Mouse (Mus musculus) myocyte (in vitro differentiated cells): ENCODE measurements around the gene Cfl1. TPM values are rescaled to one million over a fixed set of nuclear protein-coding genes. Genes with fewer than 3 reads are reported as not detected.

Experiments used
- H3K27me3 ChIP-seq: one replicate; pipeline ENCODE4 v1.6.1; 2011; ENCODE audit not compliant: control insufficient read depth, insufficient read depth, insufficient read length
- H3K36me3 ChIP-seq: one replicate; pipeline ENCODE4 v1.6.1; 2011; ENCODE audit not compliant: control insufficient read depth, insufficient read depth
- H3K4me2 ChIP-seq: one replicate; pipeline ENCODE4 v1.6.1; 2011; ENCODE audit warnings: low read depth, control low read depth
- H3K4me3 ChIP-seq: one replicate; pipeline ENCODE4 v1.5.1; 2011; ENCODE audit warnings: mild to moderate bottlenecking, control low read depth, moderate library complexity
- H3K79me2 ChIP-seq: one replicate; pipeline ENCODE4 v1.6.1; 2011; ENCODE audit not compliant: control insufficient read depth, insufficient read depth
- H3ac ChIP-seq: one replicate; pipeline ENCODE4 v1.6.1; 2011; ENCODE audit not compliant: control insufficient read depth, insufficient read length
- CEBPB ChIP-seq: IDR thresholded peaks from 2 replicates; pipeline ENCODE4 v1.6.1; 2011; ENCODE audit warnings: mild to moderate bottlenecking, moderate library complexity; ENCODE audit not compliant: poor library complexity, insufficient read depth, severe bottlenecking
- E2F4 ChIP-seq: IDR thresholded peaks from one replicate; pipeline ENCODE4 v1.6.1; 2011; ENCODE audit warnings: mild to moderate bottlenecking, control low read depth, moderate library complexity; ENCODE audit not compliant: insufficient read depth
- MAX ChIP-seq: IDR thresholded peaks from one replicate; pipeline ENCODE4 v1.6.1; 2011; ENCODE audit warnings: low read depth, mild to moderate bottlenecking, control low read depth
- MYOD1 ChIP-seq, 3 experiments: IDR thresholded peaks; one replicate each; pipeline ENCODE4 v1.6.1; 2011; ENCODE audit warnings: control low read depth in 2 of 3, low read depth in 2 of 3, mild to moderate bottlenecking in 2 of 3, moderate library complexity in 1 of 3; ENCODE audit not compliant: insufficient read length in 2 of 3, control insufficient read depth in 1 of 3
- MYOG ChIP-seq, 3 experiments: IDR thresholded peaks; one replicate each; pipeline ENCODE4 v1.6.1; 2011; ENCODE audit warnings: control low read depth in 2 of 3, low read depth in 2 of 3, mild to moderate bottlenecking in 2 of 3; ENCODE audit not compliant: insufficient read length in 2 of 3, control insufficient read depth in 1 of 3, insufficient read depth in 1 of 3
- POLR2A ChIP-seq: IDR thresholded peaks from one replicate; pipeline ENCODE4 v1.6.1; 2011; ENCODE audit warnings: low read depth, mild to moderate bottlenecking, control low read depth, moderate library complexity; ENCODE audit not compliant: insufficient read length
- POLR2AphosphoS2 ChIP-seq: IDR thresholded peaks from one replicate; pipeline ENCODE4 v1.6.1; 2011; ENCODE audit warnings: low read depth, control low read depth; ENCODE audit not compliant: insufficient read length
- SRF ChIP-seq: IDR thresholded peaks from one replicate; pipeline ENCODE4 v1.6.1; 2011; ENCODE audit warnings: low read depth; ENCODE audit not compliant: control insufficient read depth, insufficient read length
- TCF12 ChIP-seq: IDR thresholded peaks from one replicate; pipeline ENCODE4 v1.6.1; 2011; ENCODE audit warnings: mild to moderate bottlenecking, control low read depth; ENCODE audit not compliant: poor library complexity, insufficient read depth, severe bottlenecking
- TCF3 ChIP-seq: IDR thresholded peaks from one replicate; pipeline ENCODE4 v1.6.1; 2011; ENCODE audit warnings: low read depth, control low read depth; ENCODE audit not compliant: insufficient read length
- polyA plus RNA-seq: library from polyadenylated mRNA; unstranded; fragments of >200 nt; fragmentation: generic; extraction: Trizol; gene quantifications from one replicate; pipeline ENCODE4 v1.2.1, GENCODE M21; 2012; ENCODE audit warnings: missing spikeins

The Cfl1 gene
- polyA plus RNA-seq, 1 experiment, result 948 TPM

GRCm38 (mm10) chr19:5473720-5474119 lies 16.5 kb upstream of the Cfl1 start, which contains the start of gene Efemp2:
Gene Efemp2 (plus strand): TSS chr19:5473954.
- Histone ChIP-seq H3ac (peak within 1 kb of the TSS; percentile 75), H3K4me3 (peak within 1 kb of the TSS; percentile 62), H3K79me2 (peaks cover 19% of the 10 kb centered on the region), H3K36me3 (peaks cover 5% of the 10 kb centered on the region), H3K27me3 (no peaks in the 10 kb centered on the region), H3K4me2 (peak within 1 kb of the TSS; percentile 95)
- TF ChIP-seq MYOD1 (IDR thresholded peaks at IDR 0.05; ENCODE audit: control insufficient read depth in 1 of 3, insufficient read length in 2 of 3, low read depth in 2 of 3) (no peak), POLR2AphosphoS2 (peak; percentile 90), CEBPB (no peak), E2F4 (no peak), POLR2A (peak; percentile 78), MYOG (IDR thresholded peaks at IDR 0.05; ENCODE audit: control insufficient read depth in 1 of 3, insufficient read depth in 1 of 3, insufficient read length in 2 of 3, low read depth in 2 of 3) (peak in 1 of 3 experiments; percentile 20), TCF3 (no peak)

GRCm38 (mm10) chr19:5474281-5475068 lies 15.8 kb upstream of the Cfl1 start:
- TF ChIP-seq MYOG (IDR thresholded peaks at IDR 0.05; ENCODE audit: control insufficient read depth in 1 of 3, insufficient read depth in 1 of 3, insufficient read length in 2 of 3, low read depth in 2 of 3), result peak in 1 of 3 experiments; percentile 12
- no peak for TF ChIP-seq E2F4
- peak; percentile 73 for TF ChIP-seq POLR2A
- TF ChIP-seq POLR2AphosphoS2, result peak; percentile 51
- no peak for TF ChIP-seq MAX

GRCm38 (mm10) chr19:5475069-5475714 lies 15.1 kb upstream of the Cfl1 start:
- H3K36me3 ChIP-seq, result peaks cover 5% of the 10 kb centered on the region
- H3K4me2 ChIP-seq, result peak overlapping the region; percentile 90
- TF ChIP-seq POLR2AphosphoS2 (peak; percentile 17), TCF12 (no peak), POLR2A (peak; percentile 34)
- H3ac ChIP-seq, result peak overlapping the region; percentile 75
- no peaks in the 10 kb centered on the region for H3K27me3 ChIP-seq
- H3K4me3 ChIP-seq, result peak overlapping the region; percentile 62
- peaks cover 19% of the 10 kb centered on the region for H3K79me2 ChIP-seq

More at GRCm38 (mm10) chr19:5474281-5475068, 15.8 kb upstream of the Cfl1 start:
- H3K36me3 ChIP-seq, result peaks cover 5% of the 10 kb centered on the region
- peak overlapping the region; percentile 95 for H3K4me2 ChIP-seq
- H3K4me3 ChIP-seq, result peak overlapping the region; percentile 62
- no peaks in the 10 kb centered on the region for H3K27me3 ChIP-seq
- H3ac ChIP-seq, result peak overlapping the region; percentile 75
- H3K79me2 ChIP-seq, result peaks cover 19% of the 10 kb centered on the region

- no peak overlapping the region for H3K4me3 ChIP-seq
- H3K4me2 ChIP-seq, result no peak overlapping the region
- no peaks in the 10 kb centered on the region for H3K27me3 ChIP-seq
- no peak overlapping the region for H3ac ChIP-seq
- H3K79me2 ChIP-seq, result peaks cover 19% of the 10 kb centered on the region
- H3K36me3 ChIP-seq, result peaks cover 9% of the 10 kb centered on the region
- TF ChIP-seq E2F4 (no peak), SRF (no peak), POLR2A (no peak), TCF12 (no peak), POLR2AphosphoS2 (no peak), CEBPB (no peak)
These were observed 13.1 kb upstream of the Cfl1 start for GRCm38 (mm10) chr19:5477004-5477667.

- no peak for TF ChIP-seq E2F4
- peak; percentile 5 for TF ChIP-seq POLR2AphosphoS2
- no peak overlapping the region for H3K4me3 ChIP-seq
- H3K79me2 ChIP-seq, result peaks cover 19% of the 10 kb centered on the region
- no peak overlapping the region for H3ac ChIP-seq
- H3K36me3 ChIP-seq, result peaks cover 9% of the 10 kb centered on the region
- H3K27me3 ChIP-seq, result no peaks in the 10 kb centered on the region
- H3K4me2 ChIP-seq, result no peak overlapping the region
These were observed 12.5 kb upstream of the Cfl1 start for GRCm38 (mm10) chr19:5477668-5478300.
